Mouse (Mus musculus) megakaryocyte, embryonic 14.5 days (primary cell): ENCODE results near the gene Plcl1.

Experiments used
- FLI1 ChIP-seq: IDR thresholded peaks from 2 replicates; pipeline ENCODE4 v1.6.1; 2012; ENCODE audit warnings: low read length, inconsistent platforms, mixed read lengths
- GATA1 ChIP-seq: IDR thresholded peaks from 3 replicates; pipeline ENCODE4 v1.6.1; 2012; ENCODE audit warnings: mixed read lengths, low read length, inconsistent platforms, borderline replicate concordance

GRCm38 (mm10) chr1:55445043-55445688, 39.4 kb downstream of the Plcl1 start:
- TF ChIP-seq GATA1 (no peak), FLI1 (no peak)
